13 mouse cellular contexts compared by ENCODE assay signal in the genomic region with DNA sequence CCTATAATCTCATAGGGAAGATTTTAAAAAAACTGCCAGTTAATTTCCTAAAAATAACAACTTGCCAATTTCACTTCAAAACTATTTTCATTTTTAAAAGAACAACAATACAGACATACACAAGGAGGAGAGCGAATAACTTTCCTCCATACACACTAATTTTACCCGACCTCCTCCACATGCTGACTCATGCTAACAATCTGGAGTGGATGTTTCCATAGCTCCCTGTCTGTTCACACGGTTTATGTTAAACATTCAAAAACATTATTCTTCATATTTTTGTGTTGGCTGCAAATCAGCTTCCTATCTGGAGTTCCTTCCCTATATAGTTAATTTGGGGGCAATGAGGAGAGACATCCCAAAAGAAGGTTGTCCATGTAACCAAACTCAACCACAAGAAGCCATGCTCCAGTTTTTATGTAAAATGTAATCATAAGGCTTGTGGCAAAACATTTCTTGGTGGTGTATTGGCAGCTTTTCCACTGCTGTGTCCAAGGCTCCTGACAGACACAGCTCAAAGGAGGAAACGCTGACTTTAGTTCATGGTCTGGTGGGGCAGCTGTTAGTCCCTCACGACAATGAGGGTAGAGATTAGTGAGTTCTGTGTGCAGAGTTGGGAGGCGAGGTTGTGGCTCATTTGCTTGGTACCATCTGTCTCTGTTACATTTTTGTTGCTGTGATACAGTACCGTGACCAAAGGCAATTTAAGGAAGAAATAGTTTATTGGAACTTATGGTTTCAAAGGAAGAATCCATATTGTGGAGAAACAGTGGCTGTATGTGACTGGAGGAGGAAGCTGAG.
DNase-seq lines count a peak whose midpoint lies in the region; ATAC-seq and TF ChIP-seq lines count a peak whose summit lies in the region.
"Had no signal": no experiment of that assay in that cellular context is flagged by ENCODE, and none has a peak within 500 bp of the region (broad histone marks: within the 10 kb centered on the region; RNA-seq: fewer than 3 reads in every experiment).

No protein-coding gene starts in this region.

- no peaks in the 10 kb centered on the region for H3K36me3 ChIP-seq in intestine, embryonic 14.5 days (ENCODE audit: control insufficient read depth, insufficient read depth, low read length)
- H3K36me3 ChIP-seq in intestine, postnatal 0 days (ENCODE audit: control insufficient read depth, insufficient read depth) = no peaks in the 10 kb centered on the region
- H3K36me3 ChIP-seq: embryonic facial prominence, embryonic 13.5 days; kidney, embryonic 15.5 days had no signal

- no peaks in the 10 kb centered on the region for H3K27me3 ChIP-seq in intestine, embryonic 14.5 days (replicated peaks; ENCODE audit: control insufficient read depth, insufficient read depth, low read length)
- no peaks in the 10 kb centered on the region for H3K27me3 ChIP-seq in intestine, postnatal 0 days (replicated peaks; ENCODE audit: control insufficient read depth, insufficient read depth, low read length)
- H3K27me3 ChIP-seq: embryonic facial prominence, embryonic 13.5 days; kidney, embryonic 15.5 days had no signal

- DNase-seq in intestine, embryonic 14.5 days (ENCODE audit: low spot score) = no peak
- peak; percentile 41 for DNase-seq in layer of hippocampus, adult 11-12 months (ENCODE audit: low spot score)
- DNase-seq in left cerebral cortex, adult 2 months (ENCODE audit: extremely low spot score in 1 of 2, low spot score in 2 of 2) = peak; percentile 31 to 45
- peak; percentile 45 for DNase-seq in right cerebral cortex, postnatal 25 days
- DNase-seq in kidney, postnatal 36 days = no peak
- DNase-seq: cerebellum, adult 9-10 months; heart, postnatal 10 days; lung, adult 18-20 months; thymus, postnatal 36 days had no signal

- no peak overlapping the region for H3K4me2 ChIP-seq in intestine, embryonic 14.5 days (ENCODE audit: low read length)
- H3K4me2 ChIP-seq in intestine, postnatal 0 days (replicated peaks; ENCODE audit: low read depth) = no peak overlapping the region
- H3K4me2 ChIP-seq: embryonic facial prominence, embryonic 13.5 days; kidney, embryonic 15.5 days had no signal

- H3K4me3 ChIP-seq in intestine, embryonic 14.5 days (ENCODE audit: low read depth, low read length) = no peak overlapping the region
- H3K4me3 ChIP-seq in intestine, postnatal 0 days (ENCODE audit: low read depth, low read length) = no peak overlapping the region
- no peak overlapping the region for H3K4me3 ChIP-seq in left cerebral cortex, adult 2 months
- H3K4me3 ChIP-seq: embryonic facial prominence, embryonic 13.5 days; kidney, embryonic 15.5 days had no signal

- H3K9me3 ChIP-seq in intestine, embryonic 14.5 days (ENCODE audit: control insufficient read depth, low read length) = no peaks in the 10 kb centered on the region
- no peaks in the 10 kb centered on the region for H3K9me3 ChIP-seq in intestine, postnatal 0 days (ENCODE audit: control insufficient read depth)
- H3K9me3 ChIP-seq: kidney, embryonic 15.5 days had no signal

- H3K9ac ChIP-seq in intestine, embryonic 14.5 days (ENCODE audit: low read length) = no peak overlapping the region
- H3K9ac ChIP-seq in intestine, postnatal 0 days (ENCODE audit: low read depth, low read length) = no peak overlapping the region
- H3K9ac ChIP-seq: embryonic facial prominence, embryonic 13.5 days; kidney, embryonic 15.5 days had no signal

- H3K4me1 ChIP-seq in intestine, embryonic 14.5 days (replicated peaks; ENCODE audit: control insufficient read depth, insufficient read depth, low read length) = peaks cover 13% of the 10 kb centered on the region
- H3K4me1 ChIP-seq in intestine, postnatal 0 days (replicated peaks; ENCODE audit: control insufficient read depth, insufficient read depth, low read length) = no peaks in the 10 kb centered on the region

- intact Hi-C loops in left cerebral cortex, adult 2 months (cut with DNase I) = loop anchor here (1.0 to 5.0 kb wide), 6 partner anchors 86 to 664 kb away; no protein-coding TSS in a partner anchor

- no peak for TF ChIP-seq CTCF in intestine, postnatal 0 days (IDR thresholded peaks at IDR 0.05; ENCODE audit: low read depth)
- TF ChIP-seq CTCF in left cerebral cortex, adult 2 months (IDR thresholded peaks at IDR 0.05) = no peak

- H3K27ac ChIP-seq in intestine, embryonic 14.5 days (ENCODE audit: low read depth) = 0 out of 2 replicates have a peak overlapping the region, but pooled peaks have one; percentile 51
- H3K27ac ChIP-seq in intestine, postnatal 0 days (ENCODE audit: low read depth, low read length) = no peak overlapping the region
- peak overlapping the region; percentile 71 for H3K27ac ChIP-seq in left cerebral cortex, adult 2 months
- H3K27ac ChIP-seq: kidney, embryonic 15.5 days had no signal

- no peak for ATAC-seq in intestine, embryonic 14.5 days (replicated peaks; ENCODE audit: low FRiP score, low TSS enrichment, low read depth)
- no peak for ATAC-seq in intestine, postnatal 0 days
- ATAC-seq in megakaryocyte-erythroid progenitor cell, adult 5-6 weeks (replicated peaks; ENCODE audit: low FRiP score, low TSS enrichment, poor library complexity, severe bottlenecking) = no peak

- WGBS in intestine, embryonic 14.5 days = 68% methylated on average over 7 of the region's 7 CpGs
- 63% methylated on average over 7 of the region's 7 CpGs for WGBS in intestine, postnatal 0 days

Comparison
In these comparisons a context has a peak if more than half of its experiments do, and no peak if none do; other contexts are left out.
1. DNase-seq: peak in layer of hippocampus, adult 11-12 months (single experiment), left cerebral cortex, adult 2 months (2 of 2) and right cerebral cortex, postnatal 25 days (single experiment); none in intestine, embryonic 14.5 days (single experiment) and kidney, postnatal 36 days (0 of 2).